Mouse (Mus musculus): Measurements from ENCODE around the gene Psap.

- no peak for TF ChIP-seq POLR2A (IDR thresholded peaks at IDR 0.05; ENCODE audit: insufficient read depth, low read depth, low read length)
- TF ChIP-seq CTCF (IDR thresholded peaks at IDR 0.05; ENCODE audit: insufficient read depth, low read depth, low read length) = no peak
Measured at GRCm38 (mm10) chr10:60316166-60316565, 38.7 kb downstream of the Psap start.
